Mouse (Mus musculus): ENCODE results near the gene Rpl13a. TPM values are rescaled to one million over a fixed set of nuclear protein-coding genes. Genes with fewer than 3 reads are reported as not detected.
A peak's percentile ranks its signal among the peaks of the same experiment; 100 is the strongest.
"Not testable (repeated sequence)": the region's sequence is repeated elsewhere in the genome, so short reads cannot be mapped to it uniquely, and the experiment has no call there.

Gene Rpl13a
- total RNA-seq, 2 experiments from 2014 or later = 614 to 796 TPM

GRCm38 (mm10) chr7:45160316-45160800 lies 31.8 kb upstream of the Rpl13a start:
- intact Hi-C loops (cut with DNase I) = no loop called here
- DNase-seq (ENCODE audit: low spot score in 2 of 2) = no peak

GRCm38 (mm10) chr7:45158991-45159390 lies 30.4 kb upstream of the Rpl13a start:
- DNase-seq (ENCODE audit: low spot score in 2 of 2) = no peak
- intact Hi-C loops (cut with DNase I) = no loop called here

GRCm38 (mm10) chr7:45157459-45157858 lies 28.9 kb upstream of the Rpl13a start:
- intact Hi-C loops (cut with DNase I) = no loop called here
- peak; percentile 59 to 60 for DNase-seq (ENCODE audit: low spot score in 2 of 2)

- intact Hi-C loops (cut with DNase I) = no loop called here
- DNase-seq (ENCODE audit: low spot score in 2 of 2) = no peak
These were observed 27.6 kb upstream of the Rpl13a start for GRCm38 (mm10) chr7:45156206-45156605.

- no peak for DNase-seq (ENCODE audit: low spot score in 2 of 2)
- intact Hi-C loops (cut with DNase I) = no loop called here
These were observed 27.0 kb upstream of the Rpl13a start for GRCm38 (mm10) chr7:45155590-45155989.

- peak in 1 of 2 experiments; percentile 40 for DNase-seq (ENCODE audit: low spot score in 2 of 2)
These were observed 26.5 kb upstream of the Rpl13a start for GRCm38 (mm10) chr7:45154993-45155514.

GRCm38 (mm10) chr7:45154096-45154992 lies 25.8 kb upstream of the Rpl13a start, which contains the start of the genes Pih1d1 and Aldh16a1:
TSS of gene Pih1d1 (plus strand) at chr7:45154303.
TSS of gene Aldh16a1 (minus strand) at chr7:45154584.
- DNase-seq (ENCODE audit: low spot score in 2 of 2) = peak; percentile 97 to 98
- intact Hi-C loops (cut with DNase I) = loop anchor here (1.0 kb wide), 1 partner anchor 26 kb away; the partner anchor contains the start of gene Rpl13a

More at GRCm38 (mm10) chr7:45154993-45155514, 26.5 kb upstream of the Rpl13a start:
- intact Hi-C loops (cut with DNase I) = loop anchor here (1.0 kb wide), 1 partner anchor 27 kb away; the partner anchor contains the start of gene Rpl13a

- no peak for DNase-seq (ENCODE audit: low spot score in 2 of 2)
- intact Hi-C loops (cut with DNase I) = no loop called here
These were observed 25.0 kb upstream of the Rpl13a start for GRCm38 (mm10) chr7:45153586-45153985.

GRCm38 (mm10) chr7:45153052-45153451 lies 24.5 kb upstream of the Rpl13a start:
- intact Hi-C loops (cut with DNase I); DNase-seq (ENCODE audit: low spot score in 2 of 2): not testable (repeated sequence)

- intact Hi-C loops (cut with DNase I) = no loop called here
- no peak for DNase-seq (ENCODE audit: low spot score in 2 of 2)
These were observed 22.7 kb upstream of the Rpl13a start for GRCm38 (mm10) chr7:45151303-45151702.

GRCm38 (mm10) chr7:45150321-45150720 lies 21.8 kb upstream of the Rpl13a start:
- intact Hi-C loops (cut with DNase I) = no loop called here
- no peak for DNase-seq (ENCODE audit: low spot score in 2 of 2)

GRCm38 (mm10) chr7:45149545-45149944 lies 21.0 kb upstream of the Rpl13a start:
- intact Hi-C loops (cut with DNase I) = no loop called here
- DNase-seq (ENCODE audit: low spot score in 2 of 2) = no peak

- intact Hi-C loops (cut with DNase I) = no loop called here
- DNase-seq (ENCODE audit: low spot score in 2 of 2) = no peak
These were observed 20.1 kb upstream of the Rpl13a start for GRCm38 (mm10) chr7:45148534-45149098.

GRCm38 (mm10) chr7:45147899-45148298 lies 19.3 kb upstream of the Rpl13a start:
- intact Hi-C loops (cut with DNase I) = no loop called here
- DNase-seq (ENCODE audit: low spot score in 2 of 2) = no peak

GRCm38 (mm10) chr7:45147267-45147666 lies 18.7 kb upstream of the Rpl13a start:
- no peak for DNase-seq (ENCODE audit: low spot score in 2 of 2)

GRCm38 (mm10) chr7:45145460-45145859 lies 16.9 kb upstream of the Rpl13a start:
- no peak for DNase-seq (ENCODE audit: low spot score in 2 of 2)
- intact Hi-C loops (cut with DNase I) = no loop called here

More at GRCm38 (mm10) chr7:45147267-45147666, 18.7 kb upstream of the Rpl13a start:
- intact Hi-C loops (cut with DNase I) = no loop called here

- no peak for DNase-seq (ENCODE audit: low spot score in 2 of 2)
- intact Hi-C loops (cut with DNase I) = no loop called here
These were observed 16.0 kb upstream of the Rpl13a start for GRCm38 (mm10) chr7:45144368-45145174.

GRCm38 (mm10) chr7:45141914-45142313 lies 13.4 kb upstream of the Rpl13a start:
- no peak for DNase-seq (ENCODE audit: low spot score in 2 of 2)
- intact Hi-C loops (cut with DNase I) = no loop called here

GRCm38 (mm10) chr7:45141319-45141718 lies 12.8 kb upstream of the Rpl13a start:
- DNase-seq (ENCODE audit: low spot score in 2 of 2) = no peak
- intact Hi-C loops (cut with DNase I) = no loop called here

All from left cerebral cortex, postnatal 36 days (tissue).